Mouse (Mus musculus) bone marrow macrophage, adult 2 months (primary cell): Measurements from ENCODE around the gene Efnb2.

Source experiments
- CTCF ChIP-seq: IDR thresholded peaks from 2 replicates; pipeline ENCODE4 v1.5.1; 2012; ENCODE audit warnings: low read depth, mild to moderate bottlenecking, low read length, moderate library complexity
- POLR2A ChIP-seq: IDR thresholded peaks from 2 replicates; pipeline ENCODE4 v1.6.1; 2012; ENCODE audit warnings: mild to moderate bottlenecking, low read depth, low read length, borderline replicate concordance

DNA sequence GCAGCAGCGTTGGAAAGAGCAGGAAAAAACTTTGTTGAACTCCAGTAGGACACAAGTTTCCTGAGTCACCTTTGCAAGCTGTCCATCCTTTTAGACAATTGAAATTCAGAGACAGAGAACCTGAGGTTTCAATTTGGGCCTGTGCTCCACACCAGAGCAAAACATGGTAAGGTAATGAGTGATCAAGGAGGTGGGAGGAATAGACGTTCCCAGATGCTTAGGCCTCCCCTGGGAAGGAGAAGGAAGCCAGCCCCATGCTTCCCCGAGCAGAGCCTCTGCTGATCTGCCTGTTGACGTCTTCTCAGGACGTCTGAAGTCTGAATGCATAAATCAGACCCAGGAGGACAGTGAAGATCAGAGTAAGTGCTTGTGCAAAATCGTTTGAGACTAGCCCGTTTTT, 51.3 kb downstream of the Efnb2 start:
- no peak for TF ChIP-seq POLR2A
- TF ChIP-seq CTCF = no peak
